Comparison of ENCODE assay signal across 8 mouse cellular contexts in genomic region chr2:79149012-79149698, GRCm38 (mm10).
DNase-seq lines count a peak whose midpoint lies in the region; ATAC-seq and TF ChIP-seq lines count a peak whose summit lies in the region.

No protein-coding gene starts in this region.

- H3K4me1 ChIP-seq in lung, adult 2 months (ENCODE audit: control insufficient read depth, insufficient read depth, low read length) = peaks cover 2% of the 10 kb centered on the region; the same call in 1 of the 2 replicates

- no peak for TF ChIP-seq POLR2A in lung, adult 2 months (IDR thresholded peaks at IDR 0.05; ENCODE audit: borderline replicate concordance, extremely low read depth, low read depth, low read length)

- DNase-seq in lung, adult 18-20 months = peak; percentile 17 to 21
- no peak for DNase-seq in lung, adult 2 months
- DNase-seq in brain, adult 2 months (ENCODE audit: low read depth, low spot score) = peak; percentile 72
- peak; percentile 54 for DNase-seq in gastrocnemius, postnatal 10 days
- DNase-seq in thymus, postnatal 4 days = no peak
- no peak for DNase-seq in spleen, postnatal 10 days (ENCODE audit: low spot score in 2 of 2)
- no peak for DNase-seq in spleen, adult 18-20 months

- no peak overlapping the region for H3K4me3 ChIP-seq in lung, adult 2 months (replicated peaks; ENCODE audit: extremely low read depth, low read depth, low read length)

- ATAC-seq in megakaryocyte, adult 5-6 weeks (ENCODE audit: poor library complexity, severe bottlenecking) = peak; percentile 28; the same call in 1 of the 2 replicates

- 24% methylated on average over 3 of the region's 3 CpGs for WGBS in lung, adult 2 months

- no peak for TF ChIP-seq CTCF in lung, adult 2 months (IDR thresholded peaks at IDR 0.05; ENCODE audit: insufficient read depth, low read length)

Comparison
In these comparisons a context has a peak if more than half of its experiments do, and no peak if none do; other contexts are left out.
1. DNase-seq: peak in lung, adult 18-20 months (2 of 2), brain, adult 2 months (single experiment) and gastrocnemius, postnatal 10 days (single experiment); none in lung, adult 2 months (single experiment), thymus, postnatal 4 days (single experiment), spleen, postnatal 10 days (0 of 2) and spleen, adult 18-20 months (0 of 2).